23 mouse cellular contexts compared by ENCODE assay signal in the genomic region with DNA sequence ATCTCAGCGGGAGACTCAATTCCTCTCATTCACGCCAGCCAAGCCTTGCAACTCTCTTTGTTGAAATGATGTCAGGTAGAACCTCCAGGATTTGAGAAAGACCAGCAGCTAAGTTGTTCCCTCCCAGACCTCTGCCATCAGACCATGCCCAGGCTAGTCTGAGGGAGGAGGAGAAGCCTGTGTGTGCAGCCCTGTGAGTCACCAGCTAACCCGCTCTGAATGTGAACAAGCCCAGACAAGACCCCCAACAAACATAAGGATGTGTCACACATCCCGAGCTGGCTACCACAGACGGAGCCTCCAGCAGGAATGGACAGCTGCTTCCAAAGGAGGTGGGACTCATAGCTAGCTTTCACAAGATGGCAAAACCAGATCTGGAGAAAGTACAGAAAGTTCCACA. TPM values are rescaled to one million over a fixed set of nuclear protein-coding genes. Genes with fewer than 3 reads are reported as not detected.
DNase-seq lines count a peak whose midpoint lies in the region; ATAC-seq and TF ChIP-seq lines count a peak whose summit lies in the region.
"Had no signal": no experiment of that assay in that cellular context is flagged by ENCODE, and none has a peak within 500 bp of the region (broad histone marks: within the 10 kb centered on the region; RNA-seq: fewer than 3 reads in every experiment).

No protein-coding gene starts in this region.

- 70% methylated on average over 5 of the region's 5 CpGs for WGBS in lung, postnatal 0 days
- WGBS in lung, adult 2 months: 80% methylated on average over 5 of the region's 5 CpGs
- 58% methylated on average over 5 of the region's 5 CpGs for WGBS in stomach, embryonic 16.5 days

- ATAC-seq in lung, postnatal 0 days: peak; percentile 32; the same call in 1 of the 2 replicates
- no peak for ATAC-seq in stomach, embryonic 16.5 days (ENCODE audit: insufficient read depth, low FRiP score)
- ATAC-seq: inflammation-experienced regulatory T-cells, adult 6 months had no signal

- H3K36me3 ChIP-seq in lung, postnatal 0 days (ENCODE audit: insufficient read depth, low read length): no peaks in the 10 kb centered on the region
- no peaks in the 10 kb centered on the region for H3K36me3 ChIP-seq in ES-Bruce4 (ENCODE audit: control insufficient read depth, insufficient read depth, low read length, poor library complexity, severe bottlenecking)
- H3K36me3 ChIP-seq in stomach, embryonic 16.5 days (ENCODE audit: control insufficient read depth, insufficient read depth, low read length): no peaks in the 10 kb centered on the region
- H3K36me3 ChIP-seq: hindbrain, embryonic 12.5 days; limb, embryonic 15.5 days; midbrain, embryonic 12.5 days had no signal

- H3K27me3 ChIP-seq in lung, postnatal 0 days (replicated peaks; ENCODE audit: insufficient read depth, low read length): no peaks in the 10 kb centered on the region
- H3K27me3 ChIP-seq in ES-Bruce4 (ENCODE audit: control insufficient read depth, insufficient read depth, low read length, poor library complexity, severe bottlenecking): no peaks in the 10 kb centered on the region
- no peaks in the 10 kb centered on the region for H3K27me3 ChIP-seq in stomach, embryonic 16.5 days (ENCODE audit: control insufficient read depth, insufficient read depth, low read length)
- H3K27me3 ChIP-seq: limb, embryonic 15.5 days had no signal

- TF ChIP-seq CTCF in lung, postnatal 0 days (IDR thresholded peaks at IDR 0.05): no peak
- no peak for TF ChIP-seq CTCF in lung, adult 2 months (IDR thresholded peaks at IDR 0.05; ENCODE audit: insufficient read depth, low read length)
- no peak for TF ChIP-seq CTCF in ES-Bruce4 (IDR thresholded peaks at IDR 0.05; ENCODE audit: low read depth, low read length)

- TF ChIP-seq POLR2A in lung, adult 2 months (IDR thresholded peaks at IDR 0.05; ENCODE audit: borderline replicate concordance, extremely low read depth, low read depth, low read length): no peak
- TF ChIP-seq POLR2A in ES-Bruce4 (IDR thresholded peaks at IDR 0.05; ENCODE audit: insufficient read depth, low read length): no peak

- TF ChIP-seq EP300 in lung, postnatal 0 days (IDR thresholded peaks at IDR 0.05): no peak
- peak; percentile 91; the same call in 1 of the 2 replicates for TF ChIP-seq EP300 in ES-Bruce4 (IDR thresholded peaks at IDR 0.05; ENCODE audit: insufficient read depth, low read depth, low read length)

- H3K4me2 ChIP-seq in lung, postnatal 0 days (replicated peaks; ENCODE audit: low read depth, low read length): no peak overlapping the region
- no peak overlapping the region for H3K4me2 ChIP-seq in stomach, embryonic 16.5 days (ENCODE audit: low read depth, low read length)
- H3K4me2 ChIP-seq: hindbrain, embryonic 12.5 days; limb, embryonic 15.5 days; midbrain, embryonic 12.5 days had no signal

- peak; percentile 62 for DNase-seq in lung, postnatal 0 days (ENCODE audit: low spot score)
- no peak for DNase-seq in lung, adult 2 months
- peak; percentile 58 for DNase-seq in brain, adult 2 months (ENCODE audit: low read depth, low spot score)
- no peak for DNase-seq in gastrocnemius, postnatal 36 days
- no peak for DNase-seq in thymus, postnatal 25 days
- DNase-seq in layer of hippocampus, adult 11-12 months (ENCODE audit: low spot score): no peak
- DNase-seq: cerebellum, adult 9-11 months; embryo, embryonic 11 days; gastrocnemius, postnatal 10 days; heart, postnatal 10 days; kidney, adult 8-10 months; kidney, postnatal 25 days; lung, adult 18-20 months; lung, postnatal 4 days; right cerebral cortex, adult 18-20 months; thymus, postnatal 4 days had no signal

- no peak overlapping the region for H3K27ac ChIP-seq in lung, postnatal 0 days (ENCODE audit: low read length)
- H3K27ac ChIP-seq in ES-Bruce4 (ENCODE audit: insufficient read depth, low read length): peak overlapping the region; percentile 72
- H3K27ac ChIP-seq in stomach, embryonic 16.5 days (ENCODE audit: low read length): peak overlapping the region; percentile 45; the same call in 1 of the 2 replicates
- H3K27ac ChIP-seq: hindbrain, embryonic 12.5 days; limb, embryonic 15.5 days; midbrain, embryonic 12.5 days had no signal

- H3K4me1 ChIP-seq in lung, postnatal 0 days (ENCODE audit: insufficient read depth, low read depth, low read length): peaks cover 6% of the 10 kb centered on the region; the same call in 1 of the 2 replicates
- peaks cover 6% of the 10 kb centered on the region; the same call in 1 of the 2 replicates for H3K4me1 ChIP-seq in lung, adult 2 months (ENCODE audit: control insufficient read depth, insufficient read depth, low read length)
- H3K4me1 ChIP-seq in ES-Bruce4 (ENCODE audit: control insufficient read depth, insufficient read depth, low read length): peaks cover 18% of the 10 kb centered on the region
- peaks cover 16% of the 10 kb centered on the region for H3K4me1 ChIP-seq in stomach, embryonic 16.5 days (ENCODE audit: control insufficient read depth, insufficient read depth, low read length)

- no peaks in the 10 kb centered on the region for H3K9me3 ChIP-seq in lung, postnatal 0 days (ENCODE audit: low read length)
- no peaks in the 10 kb centered on the region for H3K9me3 ChIP-seq in ES-Bruce4 (replicated peaks; ENCODE audit: control insufficient read depth, insufficient read depth, low read length, poor library complexity, severe bottlenecking)
- no peaks in the 10 kb centered on the region for H3K9me3 ChIP-seq in stomach, embryonic 16.5 days (replicated peaks; ENCODE audit: control insufficient read depth, low read length)
- H3K9me3 ChIP-seq: hindbrain, embryonic 12.5 days; limb, embryonic 15.5 days; midbrain, embryonic 12.5 days had no signal

- intact Hi-C loops in gastrocnemius, postnatal 36 days (cut with DNase I): no loop called here

- H3K9ac ChIP-seq in lung, postnatal 0 days (replicated peaks; ENCODE audit: low read depth): no peak overlapping the region
- H3K9ac ChIP-seq in ES-Bruce4 (ENCODE audit: low read depth, poor library complexity, severe bottlenecking): no peak overlapping the region
- no peak overlapping the region for H3K9ac ChIP-seq in stomach, embryonic 16.5 days (ENCODE audit: low read length)
- H3K9ac ChIP-seq: hindbrain, embryonic 12.5 days; limb, embryonic 15.5 days; midbrain, embryonic 12.5 days had no signal

- no peak overlapping the region for H3K4me3 ChIP-seq in lung, postnatal 0 days (ENCODE audit: low read depth, low read length)
- H3K4me3 ChIP-seq in lung, adult 2 months (replicated peaks; ENCODE audit: extremely low read depth, low read depth, low read length): no peak overlapping the region
- no peak overlapping the region for H3K4me3 ChIP-seq in ES-Bruce4 (ENCODE audit: low read depth, low read length)
- H3K4me3 ChIP-seq in stomach, embryonic 16.5 days (replicated peaks; ENCODE audit: low read length): no peak overlapping the region
- H3K4me3 ChIP-seq: hindbrain, embryonic 12.5 days; limb, embryonic 15.5 days; midbrain, embryonic 12.5 days had no signal

RNA-seq across cellular contexts. Expression of gene Col18a1, which starts 35.6 kb away (rescaled TPM):
- 30.0 and 33.2 TPM in 2 replicates for polyA plus RNA-seq in lung, postnatal 0 days (2015; fragmentation: Nextera tagmentation; extraction: Ambion mirVana)
- polyA plus RNA-seq in lung, adult 2 months (2012; rRNA removed): 38.1 and 39.3 TPM in 2 replicates
- polyA plus RNA-seq in ES-Bruce4 (2011; ENCODE audit: insufficient read depth, insufficient read length, low read depth, missing spikeins): 273 and 285 TPM in 2 replicates
- 78.9 and 82.2 TPM in 2 replicates for polyA plus RNA-seq in stomach, embryonic 16.5 days (2015; fragmentation: Nextera tagmentation; extraction: Ambion mirVana)
- total RNA-seq in gastrocnemius, postnatal 36 days (2021): 10 to 100 TPM in 1 of 2 experiments, 1 to 10 TPM in 1; 6.4 to 10.3 TPM
- total RNA-seq: neutrophil, adult 5-6 weeks had no signal

RNA-seq across cellular contexts. Expression of gene Pofut2, which starts 57.1 kb away (rescaled TPM):
- polyA plus RNA-seq in lung, postnatal 0 days (2015; fragmentation: Nextera tagmentation; extraction: Ambion mirVana): 84.2 and 84.4 TPM in 2 replicates
- 81.3 and 81.6 TPM in 2 replicates for polyA plus RNA-seq in lung, adult 2 months (2012; rRNA removed)
- 30.5 and 33.7 TPM in 2 replicates for polyA plus RNA-seq in ES-Bruce4 (2011; ENCODE audit: insufficient read depth, insufficient read length, low read depth, missing spikeins)
- 125 and 137 TPM in 2 replicates for polyA plus RNA-seq in stomach, embryonic 16.5 days (2015; fragmentation: Nextera tagmentation; extraction: Ambion mirVana)
- total RNA-seq in gastrocnemius, postnatal 36 days (2021): 10 to 100 TPM; 19.9 to 23.2 TPM

Comparison
In these comparisons a context has a peak if more than half of its experiments do, and no peak if none do; other contexts are left out.
1. DNase-seq: peak in lung, postnatal 0 days (single experiment) and brain, adult 2 months (single experiment); none in lung, adult 2 months (single experiment), gastrocnemius, postnatal 36 days (0 of 2), thymus, postnatal 25 days (single experiment) and layer of hippocampus, adult 11-12 months (single experiment).